Mouse (Mus musculus) CH12.LX (cell line): ENCODE results near the gene Slbp. TPM values are rescaled to one million over a fixed set of nuclear protein-coding genes. Genes with fewer than 3 reads are reported as not detected.

ENCODE experiments used
- DNase-seq: peaks from one replicate; pipeline ENCODE4 v3.0.0-alpha.2; 2013; ENCODE audit errors: extremely low read depth
- H3K27ac ChIP-seq: 2 replicates; pipeline ENCODE4 v1.5.1; 2012; ENCODE audit warnings: low read depth, mild to moderate bottlenecking, control low read depth, moderate library complexity; ENCODE audit not compliant: insufficient read depth
- H3K27me3 ChIP-seq: replicated peaks from 2 replicates; pipeline ENCODE3; 2012; ENCODE audit warnings: inconsistent platforms
- H3K36me3 ChIP-seq, 2 experiments: replicated peaks in 1 of 2; 2 replicates each; pipeline versions ENCODE3 to v1.6.1; 2012; ENCODE audit warnings: inconsistent platforms in 1 of 2, low read length in 1 of 2, mild to moderate bottlenecking in 1 of 2, mixed read lengths in 1 of 2, moderate library complexity in 1 of 2; ENCODE audit not compliant: control insufficient read depth in 1 of 2, insufficient read depth in 1 of 2
- H3K4me1 ChIP-seq, 2 experiments: 2 replicates each; pipeline ENCODE4 v1.6.1; 2012; ENCODE audit warnings: inconsistent platforms in 1 of 2, moderate library complexity in 1 of 2; ENCODE audit not compliant: insufficient read depth in 2 of 2, control insufficient read depth in 1 of 2
- H3K4me2 ChIP-seq: 2 replicates; pipeline ENCODE4 v1.6.1; 2012; ENCODE audit warnings: low read depth, mild to moderate bottlenecking, control low read depth; ENCODE audit not compliant: poor library complexity, insufficient read depth, severe bottlenecking
- H3K4me3 ChIP-seq, 3 experiments: fragments of 150-350 bp in 1 of 3; sonication (generic) in 1 of 3; replicated peaks in 1 of 3; 2 replicates each; pipeline versions ENCODE3 to v1.5.1; 2011 to 2012; ENCODE audit warnings: low read depth in 2 of 3, low read length in 2 of 3, mild to moderate bottlenecking in 2 of 3, moderate library complexity in 2 of 3, control low read depth in 1 of 3, improper control_type of control experiment in 1 of 3, inconsistent platforms in 1 of 3, mixed read lengths in 1 of 3; ENCODE audit not compliant: poor library complexity in 1 of 3
- H3K79me2 ChIP-seq: replicated peaks from 2 replicates; pipeline ENCODE4 v1.6.1; 2012; ENCODE audit warnings: mild to moderate bottlenecking, moderate library complexity; ENCODE audit not compliant: control insufficient read depth, poor library complexity, insufficient read depth, severe bottlenecking; ENCODE audit errors: extremely low read depth
- H3K9ac ChIP-seq: 2 replicates; pipeline ENCODE4 v1.6.1; 2012; ENCODE audit warnings: low read depth, mild to moderate bottlenecking, control low read depth, moderate library complexity; ENCODE audit not compliant: insufficient read depth
- H3K9me3 ChIP-seq: replicated peaks from 2 replicates; pipeline ENCODE3; 2012; ENCODE audit warnings: low read length, inconsistent platforms, mixed read lengths
- BHLHE40 ChIP-seq: IDR thresholded peaks from 2 replicates; pipeline ENCODE4 v1.6.1; 2011; ENCODE audit warnings: mild to moderate bottlenecking, low read depth, low read length, improper control_type of control experiment
- CHD2 ChIP-seq: IDR thresholded peaks from 2 replicates; pipeline ENCODE4 v1.6.1; 2011; ENCODE audit warnings: low read length, improper control_type of control experiment
- CTCF ChIP-seq, 2 experiments: IDR thresholded peaks in 1 of 2; conservative IDR thresholded peaks in 1 of 2; 2 replicates each; pipeline ENCODE4 v1.5.1; 2011 to 2012; ENCODE audit warnings: low read depth in 2 of 2, low read length in 2 of 2, improper control_type of control experiment in 1 of 2, inconsistent platforms in 1 of 2, mild to moderate bottlenecking in 1 of 2, moderate library complexity in 1 of 2
- E2F4 ChIP-seq: IDR thresholded peaks from 2 replicates; pipeline ENCODE4 v1.6.1; 2011; ENCODE audit warnings: low read depth, low read length, improper control_type of control experiment; ENCODE audit not compliant: insufficient replicate concordance
- EP300 ChIP-seq: IDR thresholded peaks from 2 replicates; pipeline ENCODE4 v1.6.1; 2011; ENCODE audit warnings: low read length, improper control_type of control experiment
- ETS1 ChIP-seq: conservative IDR thresholded peaks from 2 replicates; pipeline ENCODE4 v1.6.1; 2012; ENCODE audit warnings: low read depth, mild to moderate bottlenecking, inconsistent platforms, low read length, improper control_type of control experiment, moderate library complexity
- HCFC1 ChIP-seq: IDR thresholded peaks from 2 replicates; pipeline ENCODE4 v1.6.1; 2012; ENCODE audit warnings: low read depth, mild to moderate bottlenecking, inconsistent platforms, low read length, improper control_type of control experiment
- IRF4 ChIP-seq: IDR thresholded peaks from 2 replicates; pipeline ENCODE4 v1.6.1; 2014; ENCODE audit warnings: low read depth, mild to moderate bottlenecking, inconsistent platforms, low read length, improper control_type of control experiment
- JUN ChIP-seq: IDR thresholded peaks from 2 replicates; pipeline ENCODE4 v1.6.1; 2011; ENCODE audit warnings: low read depth, mild to moderate bottlenecking, low read length, improper control_type of control experiment, moderate library complexity; ENCODE audit not compliant: insufficient read depth
- JUND ChIP-seq: conservative IDR thresholded peaks from 2 replicates; pipeline ENCODE4 v1.6.1; 2011; ENCODE audit warnings: low read depth, low read length, improper control_type of control experiment
- KAT2A ChIP-seq: IDR thresholded peaks from 2 replicates; pipeline ENCODE4 v1.6.1; 2012; ENCODE audit warnings: low read length, improper control_type of control experiment, inconsistent platforms; ENCODE audit not compliant: insufficient replicate concordance
- MAFK ChIP-seq: IDR thresholded peaks from 2 replicates; pipeline ENCODE4 v1.6.1; 2011; ENCODE audit warnings: low read length, improper control_type of control experiment; ENCODE audit not compliant: insufficient replicate concordance
- MYC ChIP-seq: IDR thresholded peaks from 2 replicates; pipeline ENCODE4 v1.6.1; 2011; ENCODE audit warnings: low read depth, mild to moderate bottlenecking, improper control_type of control experiment, low read length
- PAX5 ChIP-seq: IDR thresholded peaks from 2 replicates; pipeline ENCODE4 v1.6.1; 2012; ENCODE audit warnings: low read length, inconsistent platforms, mixed read lengths
- SIN3A ChIP-seq: IDR thresholded peaks from 2 replicates; pipeline ENCODE4 v1.6.1; 2012; ENCODE audit warnings: low read length, improper control_type of control experiment, inconsistent platforms
- TBP ChIP-seq: conservative IDR thresholded peaks from 2 replicates; pipeline ENCODE4 v1.6.1; 2011; ENCODE audit warnings: low read depth, low read length, improper control_type of control experiment
- ZKSCAN1 ChIP-seq: IDR thresholded peaks from 2 replicates; pipeline ENCODE4 v1.6.1; 2012; ENCODE audit warnings: low read depth, inconsistent platforms, low read length, improper control_type of control experiment, borderline replicate concordance
- dilution Hi-C: fragments of 300-500 bp; cut with MboI; formaldehyde crosslinking; loops from 2 replicates; pipeline ENCODE4 v1.14.3; 2020; ENCODE audit warnings: low sequenced_read_pairs; ENCODE audit not compliant: extremely low pct_unique_long_range_greater_than_20kb, extremely low pct_ligation_motif_present
- in situ Hi-C: fragments of 300-500 bp; cut with MboI; formaldehyde crosslinking; loops from 3 replicates; pipeline ENCODE4 v1.14.3; 2019; ENCODE audit warnings: low sequenced_read_pairs, low pct_ligation_motif_present, low pct_unique_long_range_greater_than_20kb, mixed read lengths
- polyA plus RNA-seq: library from polyadenylated mRNA; unstranded; fragments of >175 nt; gene quantifications from 2 replicates; pipeline ENCODE4 v1.2.1, GENCODE M21; 2012; ENCODE audit warnings: low read depth; ENCODE audit not compliant: insufficient read length
- total RNA-seq, 2 experiments: library from RNA; depleted of rRNA; stranded (reverse); fragments of 300-350 nt in 1 of 2; fragments of >200 nt in 1 of 2; gene quantifications; 2 replicates each; pipeline ENCODE4 v1.2.3; 2012 to 2014

Slbp gene
- total and polyA plus RNA-seq, 3 experiments = 85.4 to 263 (median 117) TPM

GRCm38 (mm10) chr5:33694461-33694847 is 42.1 kb upstream of the Slbp start:
- in situ Hi-C loops = no loop called here
- Histone ChIP-seq H3K9me3 (no peaks in the 10 kb centered on the region), H3K79me2 (no peaks in the 10 kb centered on the region), H3K27me3 (peaks cover 61% of the 10 kb centered on the region), H3K9ac (no peak overlapping the region), H3K4me2 (no peak overlapping the region; the same call in 1 of the 2 replicates), H3K27ac (no peak overlapping the region), H3K36me3 (no peaks in the 10 kb centered on the region), H3K4me1 (peaks cover 12 to 25% of the 10 kb centered on the region in 2 experiments), H3K4me3 (no peak overlapping the region)
- no peak for DNase-seq
- dilution Hi-C loops = no loop called here
- no peak for TF ChIP-seq CTCF (conservative IDR thresholded peaks at IDR 0.05 in 1 of 2, IDR thresholded peaks at IDR 0.05 in 1 of 2; ENCODE audit: low read depth in 2 of 2, low read length in 2 of 2)
- no peak for TF ChIP-seq CHD2
- no peak for TF ChIP-seq MYC
- no peak for TF ChIP-seq TBP
- TF ChIP-seq JUN = no peak

GRCm38 (mm10) chr5:33692393-33692792 is 40.0 kb upstream of the Slbp start:
- dilution Hi-C loops = no loop called here

DNA sequence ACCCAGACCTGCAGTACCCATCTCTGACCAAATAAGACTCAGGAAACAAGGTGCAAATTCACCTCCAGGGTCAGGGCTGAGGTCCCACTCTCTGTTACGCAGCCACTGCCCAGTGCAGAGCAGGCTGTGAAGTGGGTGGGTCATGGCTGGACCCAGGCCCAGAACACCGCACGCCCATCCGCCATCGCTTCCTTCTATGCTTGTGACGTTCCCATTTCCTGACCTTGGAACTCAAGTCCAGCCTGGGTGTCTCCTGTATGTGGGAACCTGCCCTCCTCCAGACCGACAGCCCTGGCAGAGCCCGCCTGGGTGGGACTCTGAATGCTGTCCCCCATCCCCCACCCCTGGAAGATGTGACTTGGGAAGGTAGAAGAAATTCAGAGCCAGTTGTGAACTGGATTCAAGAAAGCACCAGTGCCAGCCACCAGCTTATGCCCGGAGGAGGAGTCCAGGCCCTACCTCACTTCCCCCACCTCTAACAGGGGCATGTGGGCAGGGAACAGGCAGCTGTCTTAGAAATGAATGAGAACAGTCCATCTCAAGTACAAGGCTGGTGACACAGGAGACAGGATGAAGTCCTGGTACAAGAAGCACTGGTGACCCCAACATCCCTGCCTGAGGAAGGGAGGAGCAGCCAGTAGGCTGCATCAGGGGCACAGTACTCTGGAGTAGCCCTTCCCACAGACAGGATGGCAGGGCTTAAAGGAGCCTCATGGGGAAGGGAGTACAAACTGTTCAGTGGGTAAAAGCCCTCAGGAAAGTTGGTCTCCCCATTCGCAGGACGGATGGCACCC is 37.7 kb upstream of the Slbp start:
- Histone ChIP-seq H3K36me3 (no peaks in the 10 kb centered on the region), H3K4me2 (no peak overlapping the region), H3K9me3 (no peaks in the 10 kb centered on the region), H3K79me2 (no peaks in the 10 kb centered on the region), H3K4me3 (no peak overlapping the region), H3K27me3 (peaks cover 57% of the 10 kb centered on the region), H3K27ac (no peak overlapping the region), H3K4me1 (peaks cover 3 to 9% of the 10 kb centered on the region in 2 experiments; a peak in 3 of 4 replicates), H3K9ac (no peak overlapping the region)
- TF ChIP-seq JUN = no peak
- no peak for TF ChIP-seq E2F4
- TF ChIP-seq HCFC1 = no peak
- TF ChIP-seq CTCF (conservative IDR thresholded peaks at IDR 0.05 in 1 of 2, IDR thresholded peaks at IDR 0.05 in 1 of 2; ENCODE audit: low read depth in 2 of 2, low read length in 2 of 2) = no peak
- TF ChIP-seq KAT2A = no peak
- TF ChIP-seq IRF4 = no peak
- TF ChIP-seq ETS1 = no peak
- no peak for TF ChIP-seq ZKSCAN1
- TF ChIP-seq SIN3A = no peak
- TF ChIP-seq EP300 = no peak
- in situ Hi-C loops = no loop called here
- no peak for DNase-seq
- dilution Hi-C loops = no loop called here

More at GRCm38 (mm10) chr5:33692393-33692792, 40.0 kb upstream of the Slbp start:
- TF ChIP-seq HCFC1 (no peak), JUND (no peak), PAX5 (no peak), BHLHE40 (no peak), CHD2 (no peak), ZKSCAN1 (no peak), MAFK (no peak)
- Histone ChIP-seq H3K9ac (no peak overlapping the region), H3K36me3 (no peaks in the 10 kb centered on the region), H3K9me3 (no peaks in the 10 kb centered on the region), H3K4me3 (no peak overlapping the region), H3K79me2 (no peaks in the 10 kb centered on the region), H3K27ac (no peak overlapping the region), H3K4me2 (no peak overlapping the region), H3K4me1 (peaks cover 12 to 25% of the 10 kb centered on the region in 2 experiments), H3K27me3 (peaks cover 57% of the 10 kb centered on the region)
- in situ Hi-C loops = no loop called here
- DNase-seq = no peak
